Mouse (Mus musculus) C2C12 (cell line): Measurements from ENCODE around the gene Dlx4.

Experiments
- CTCF ChIP-seq: IDR thresholded peaks from one replicate; pipeline ENCODE4 v1.5.1; 2011; ENCODE audit not compliant: control insufficient read depth, insufficient read depth, insufficient read length
- FOSL1 ChIP-seq: IDR thresholded peaks from one replicate; pipeline ENCODE4 v1.8.0; 2011; ENCODE audit warnings: mild to moderate bottlenecking, low read length; ENCODE audit not compliant: poor library complexity, insufficient read depth, severe bottlenecking
- MAX ChIP-seq: IDR thresholded peaks from one replicate; pipeline ENCODE4 v1.6.1; 2011; ENCODE audit warnings: mild to moderate bottlenecking, control low read depth
- MYOD1 ChIP-seq: IDR thresholded peaks from one replicate; pipeline ENCODE4 v1.6.1; 2011; ENCODE audit warnings: low read depth; ENCODE audit not compliant: control insufficient read depth, insufficient read length
- MYOG ChIP-seq: IDR thresholded peaks from one replicate; pipeline ENCODE4 v1.6.1; 2011; ENCODE audit not compliant: control insufficient read depth, insufficient read length; ENCODE audit errors: extremely low read depth
- USF1 ChIP-seq: IDR thresholded peaks from one replicate; pipeline ENCODE4 v1.6.1; 2011; ENCODE audit warnings: low read depth, mild to moderate bottlenecking, control low read depth, moderate library complexity

GRCm38 (mm10) chr11:95148754-95149153 lies 2.7 kb upstream of the Dlx4 start:
- TF ChIP-seq CTCF (no peak), FOSL1 (no peak), MAX (no peak), MYOG (no peak), MYOD1 (no peak), USF1 (no peak)
